Mouse (Mus musculus) cortical plate, adult 2 months (tissue): ENCODE results near the gene Itprid2.

Source experiments
- CTCF ChIP-seq: fragments of 200-500 bp; IDR thresholded peaks from 2 replicates; pipeline ENCODE4 v1.5.1; 2011; ENCODE audit warnings: mild to moderate bottlenecking, control low read depth, low read length; ENCODE audit not compliant: insufficient read depth; ENCODE audit errors: extremely low read depth
- POLR2A ChIP-seq: fragments of 200-500 bp; IDR thresholded peaks from 2 replicates; pipeline ENCODE4 v1.6.1; 2011; ENCODE audit warnings: mild to moderate bottlenecking, low read length, control low read depth; ENCODE audit not compliant: insufficient read depth; ENCODE audit errors: extremely low read depth

- TF ChIP-seq CTCF (no peak), POLR2A (no peak)
Observed at GRCm38 (mm10) chr2:79717846-79718245, 82.7 kb downstream of the Itprid2 start.
